9 mouse cellular contexts compared by ENCODE assay signal in genomic region chr4:56112931-56113700, GRCm38 (mm10).
DNase-seq lines count a peak whose midpoint lies in the region; ATAC-seq and TF ChIP-seq lines count a peak whose summit lies in the region.
"Had no signal": no experiment of that assay in that cellular context is flagged by ENCODE, and none has a peak within 500 bp of the region (broad histone marks: within the 10 kb centered on the region; RNA-seq: fewer than 3 reads in every experiment).

No protein-coding gene starts in this region.

- WGBS in hindbrain, embryonic 14.5 days, result 65% methylated on average over 9 of the region's 9 CpGs
- WGBS in hindbrain, embryonic 11.5 days, result 75% methylated on average over 9 of the region's 9 CpGs
- 36% methylated on average over 9 of the region's 9 CpGs for WGBS in embryonic facial prominence, embryonic 15.5 days
- WGBS in kidney, postnatal 0 days, result 33% methylated on average over 9 of the region's 9 CpGs
- WGBS in neural tube, embryonic 13.5 days, result 48% methylated on average over 9 of the region's 9 CpGs

- H3K36me3 ChIP-seq in hindbrain, embryonic 14.5 days (replicated peaks; ENCODE audit: control insufficient read depth, insufficient read depth), result no peaks in the 10 kb centered on the region
- no peaks in the 10 kb centered on the region for H3K36me3 ChIP-seq in hindbrain, embryonic 11.5 days (ENCODE audit: control insufficient read depth, insufficient read depth, low read length)
- H3K36me3 ChIP-seq in embryonic facial prominence, embryonic 15.5 days, result no peaks in the 10 kb centered on the region
- no peaks in the 10 kb centered on the region for H3K36me3 ChIP-seq in kidney, postnatal 0 days (ENCODE audit: insufficient read depth, low read length)
- no peaks in the 10 kb centered on the region for H3K36me3 ChIP-seq in neural tube, embryonic 13.5 days
- H3K36me3 ChIP-seq: G1E had no signal

- H3K4me2 ChIP-seq in hindbrain, embryonic 14.5 days (replicated peaks), result no peak overlapping the region
- H3K4me2 ChIP-seq in hindbrain, embryonic 11.5 days (replicated peaks; ENCODE audit: low read depth, low read length), result no peak overlapping the region
- H3K4me2 ChIP-seq in embryonic facial prominence, embryonic 15.5 days (replicated peaks), result peak overlapping the region; percentile 30
- peak overlapping the region; percentile 41 for H3K4me2 ChIP-seq in kidney, postnatal 0 days (ENCODE audit: low read length)
- peak overlapping the region; percentile 36 for H3K4me2 ChIP-seq in neural tube, embryonic 13.5 days

- no peaks in the 10 kb centered on the region for H3K9me3 ChIP-seq in hindbrain, embryonic 14.5 days (ENCODE audit: control insufficient read depth, low read length)
- no peaks in the 10 kb centered on the region for H3K9me3 ChIP-seq in hindbrain, embryonic 11.5 days (ENCODE audit: control insufficient read depth, low read length)
- no peaks in the 10 kb centered on the region for H3K9me3 ChIP-seq in embryonic facial prominence, embryonic 15.5 days (replicated peaks)
- no peaks in the 10 kb centered on the region for H3K9me3 ChIP-seq in kidney, postnatal 0 days (replicated peaks; ENCODE audit: low read length)
- no peaks in the 10 kb centered on the region for H3K9me3 ChIP-seq in neural tube, embryonic 13.5 days

- no peak overlapping the region for H3K4me3 ChIP-seq in hindbrain, embryonic 14.5 days (replicated peaks; ENCODE audit: low read length)
- H3K4me3 ChIP-seq in hindbrain, embryonic 11.5 days (ENCODE audit: low read depth, low read length), result no peak overlapping the region
- no peak overlapping the region for H3K4me3 ChIP-seq in embryonic facial prominence, embryonic 15.5 days (replicated peaks)
- no peak overlapping the region for H3K4me3 ChIP-seq in kidney, postnatal 0 days (replicated peaks; ENCODE audit: low read depth, low read length)
- H3K4me3 ChIP-seq in neural tube, embryonic 13.5 days, result no peak overlapping the region

- ATAC-seq in hindbrain, embryonic 14.5 days (ENCODE audit: low FRiP score), result no peak; the same call in 1 of the 2 replicates
- ATAC-seq in hindbrain, embryonic 11.5 days (ENCODE audit: low FRiP score), result no peak
- peak; percentile 63; the same call in 1 of the 2 replicates for ATAC-seq in embryonic facial prominence, embryonic 15.5 days (ENCODE audit: insufficient number of reproducible peaks, low FRiP score, low TSS enrichment, low read depth)
- ATAC-seq in kidney, postnatal 0 days (replicated peaks; ENCODE audit: low FRiP score, low read depth), result peak; percentile 57; the same call in 1 of the 2 replicates
- ATAC-seq in neural tube, embryonic 13.5 days (ENCODE audit: low read depth), result no peak

- H3K27ac ChIP-seq in hindbrain, embryonic 14.5 days, result peak overlapping the region; percentile 62
- H3K27ac ChIP-seq in hindbrain, embryonic 11.5 days (ENCODE audit: low read depth, low read length), result no peak overlapping the region
- H3K27ac ChIP-seq in embryonic facial prominence, embryonic 15.5 days (replicated peaks), result peak overlapping the region; percentile 89
- H3K27ac ChIP-seq in kidney, postnatal 0 days, result peak overlapping the region; percentile 85
- H3K27ac ChIP-seq in neural tube, embryonic 13.5 days (replicated peaks), result peak overlapping the region; percentile 10

- DNase-seq in hindbrain, embryonic 14.5 days (ENCODE audit: low spot score), result no peak
- DNase-seq in hindbrain, embryonic 11.5 days (ENCODE audit: low spot score), result no peak
- peak; percentile 5 for DNase-seq in ZHBTc4 (ENCODE audit: low read depth, low spot score)
- no peak for DNase-seq in kidney, postnatal 0 days (ENCODE audit: low spot score)
- no peak for DNase-seq in MN1 (ENCODE audit: low spot score)
- DNase-seq in cerebellum, adult 9-11 months, result no peak

- H3K4me1 ChIP-seq in hindbrain, embryonic 14.5 days (replicated peaks; ENCODE audit: control insufficient read depth, insufficient read depth, low read length), result no peaks in the 10 kb centered on the region
- no peaks in the 10 kb centered on the region for H3K4me1 ChIP-seq in hindbrain, embryonic 11.5 days (replicated peaks; ENCODE audit: control insufficient read depth, insufficient read depth, low read length)
- H3K4me1 ChIP-seq in embryonic facial prominence, embryonic 15.5 days, result peaks cover 13% of the 10 kb centered on the region
- no peaks in the 10 kb centered on the region; the same call in 1 of the 2 replicates for H3K4me1 ChIP-seq in kidney, postnatal 0 days (replicated peaks; ENCODE audit: insufficient read depth, low read length)
- H3K4me1 ChIP-seq in neural tube, embryonic 13.5 days (replicated peaks), result peaks cover 12% of the 10 kb centered on the region

- TF ChIP-seq CTCF in kidney, postnatal 0 days (IDR thresholded peaks at IDR 0.05; ENCODE audit: low read depth), result no peak

- H3K9ac ChIP-seq in hindbrain, embryonic 14.5 days, result no peak overlapping the region
- H3K9ac ChIP-seq in hindbrain, embryonic 11.5 days (ENCODE audit: low read depth, low read length), result no peak overlapping the region
- H3K9ac ChIP-seq in embryonic facial prominence, embryonic 15.5 days, result no peak overlapping the region
- H3K9ac ChIP-seq in kidney, postnatal 0 days (ENCODE audit: low read depth, low read length), result no peak overlapping the region
- H3K9ac ChIP-seq in neural tube, embryonic 13.5 days, result no peak overlapping the region

- H3K27me3 ChIP-seq in hindbrain, embryonic 14.5 days (ENCODE audit: control insufficient read depth, insufficient read depth, low read length), result no peaks in the 10 kb centered on the region
- H3K27me3 ChIP-seq in hindbrain, embryonic 11.5 days (ENCODE audit: control insufficient read depth, insufficient read depth, low read length), result no peaks in the 10 kb centered on the region
- H3K27me3 ChIP-seq in embryonic facial prominence, embryonic 15.5 days, result no peaks in the 10 kb centered on the region
- no peaks in the 10 kb centered on the region for H3K27me3 ChIP-seq in kidney, postnatal 0 days (ENCODE audit: insufficient read depth, low read length)
- no peaks in the 10 kb centered on the region for H3K27me3 ChIP-seq in neural tube, embryonic 13.5 days

Comparison
In these comparisons a context has a peak if more than half of its experiments do, and no peak if none do; other contexts are left out.
1. ATAC-seq: peak in embryonic facial prominence, embryonic 15.5 days (single experiment) and kidney, postnatal 0 days (single experiment); none in hindbrain, embryonic 14.5 days (single experiment), hindbrain, embryonic 11.5 days (single experiment) and neural tube, embryonic 13.5 days (single experiment).
2. H3K4me2 ChIP-seq: peak in embryonic facial prominence, embryonic 15.5 days (single experiment), kidney, postnatal 0 days (single experiment) and neural tube, embryonic 13.5 days (single experiment); none in hindbrain, embryonic 14.5 days (single experiment) and hindbrain, embryonic 11.5 days (single experiment).